Mouse (Mus musculus): ENCODE data around the gene Elovl5.

Elovl5 gene

GRCm38 (mm10) chr9:77928769-77929168 lies 11.6 kb downstream of the Elovl5 start:
- DNase-seq (ENCODE audit: low spot score in 2 of 2) = no peak

- no peak for DNase-seq (ENCODE audit: low spot score in 2 of 2)
These were observed 12.1 kb downstream of the Elovl5 start for GRCm38 (mm10) chr9:77929296-77929695.

GRCm38 (mm10) chr9:77930036-77930859 lies 13.1 kb downstream of the Elovl5 start:
- no peak for DNase-seq (ENCODE audit: low spot score in 2 of 2)

- DNase-seq (ENCODE audit: low spot score in 2 of 2) = no peak
These were observed 13.7 kb downstream of the Elovl5 start for GRCm38 (mm10) chr9:77930860-77931184.

DNA sequence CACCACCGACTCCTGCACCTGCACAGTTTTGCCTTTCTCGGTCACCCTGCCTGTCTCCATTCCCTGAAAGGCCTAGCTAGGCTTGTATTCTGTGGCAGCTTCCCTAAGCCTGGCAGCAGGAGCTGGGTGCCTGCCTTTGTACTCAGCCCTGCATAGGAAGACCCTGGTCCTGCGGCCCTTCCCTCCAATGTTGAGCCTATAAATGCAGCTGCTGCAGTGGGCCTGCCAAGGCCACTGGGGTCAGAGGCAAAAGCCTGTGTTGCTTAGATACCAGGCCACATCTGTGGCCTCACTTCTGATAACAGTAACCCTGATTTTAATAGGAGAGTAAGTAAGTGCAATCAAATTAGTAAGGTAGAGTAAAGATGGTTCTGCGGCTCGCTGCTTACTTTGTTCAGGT lies 14.6 kb downstream of the Elovl5 start:
- no peak for DNase-seq (ENCODE audit: low spot score in 2 of 2)

DNA sequence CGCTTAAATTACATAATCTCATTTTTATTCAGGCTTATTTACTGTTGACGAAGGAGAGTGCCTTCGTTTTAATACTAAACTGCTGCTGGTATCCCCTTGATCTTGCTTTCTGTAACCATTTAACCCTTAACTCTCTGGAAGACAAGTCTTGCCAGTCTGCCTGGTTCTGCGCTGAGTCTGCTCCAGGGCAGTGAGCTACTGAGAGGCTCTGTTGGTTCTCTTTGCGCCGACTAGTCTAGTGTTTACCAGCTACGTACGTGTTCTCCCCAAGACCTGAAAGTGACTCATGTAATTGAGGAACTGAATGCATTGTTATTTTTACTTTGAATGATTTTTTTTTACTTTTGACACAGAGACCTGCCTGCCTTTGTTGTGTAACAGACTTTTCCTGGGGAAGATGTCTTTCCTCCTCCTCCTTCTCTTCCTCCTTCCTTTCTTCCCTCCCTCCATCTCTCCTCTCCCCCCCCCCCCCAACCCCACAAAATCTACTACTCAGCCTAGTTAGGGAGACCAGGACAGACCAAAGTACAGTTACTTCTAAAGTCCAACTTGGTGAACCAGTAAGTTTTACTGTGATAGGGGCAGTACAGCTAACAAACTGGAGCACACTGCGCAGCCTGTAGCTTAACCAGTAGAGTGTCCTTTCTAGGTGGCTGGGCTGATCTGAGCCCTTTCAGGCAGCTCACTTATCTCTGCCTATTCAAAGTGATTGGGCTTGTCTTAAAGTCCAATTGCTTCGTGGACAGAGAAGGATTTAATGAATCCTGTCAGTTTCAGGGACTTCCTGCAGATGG lies 18.9 kb downstream of the Elovl5 start:
- no peak for DNase-seq (ENCODE audit: low spot score in 2 of 2)

GRCm38 (mm10) chr9:77937875-77938274 lies 20.7 kb downstream of the Elovl5 start:
- no peak for DNase-seq (ENCODE audit: low spot score in 2 of 2)

- DNase-seq (ENCODE audit: low spot score in 2 of 2) = no peak
These were observed 21.8 kb downstream of the Elovl5 start for GRCm38 (mm10) chr9:77938761-77939553.

- DNase-seq (ENCODE audit: low spot score in 2 of 2) = no peak
These were observed 22.4 kb downstream of the Elovl5 start for GRCm38 (mm10) chr9:77939554-77939920.

GRCm38 (mm10) chr9:77941058-77941457 lies 23.9 kb downstream of the Elovl5 start:
- DNase-seq (ENCODE audit: low spot score in 2 of 2) = no peak

- no peak for DNase-seq (ENCODE audit: low spot score in 2 of 2)
These were observed 24.7 kb downstream of the Elovl5 start for GRCm38 (mm10) chr9:77941836-77942235.

GRCm38 (mm10) chr9:77942411-77942810 lies 25.2 kb downstream of the Elovl5 start:
- no peak for DNase-seq (ENCODE audit: low spot score in 2 of 2)

GRCm38 (mm10) chr9:77943316-77943715 lies 26.2 kb downstream of the Elovl5 start:
- no peak for DNase-seq (ENCODE audit: low spot score in 2 of 2)

GRCm38 (mm10) chr9:77944195-77944594 lies 27.0 kb downstream of the Elovl5 start:
- DNase-seq (ENCODE audit: low spot score in 2 of 2) = no peak

DNA sequence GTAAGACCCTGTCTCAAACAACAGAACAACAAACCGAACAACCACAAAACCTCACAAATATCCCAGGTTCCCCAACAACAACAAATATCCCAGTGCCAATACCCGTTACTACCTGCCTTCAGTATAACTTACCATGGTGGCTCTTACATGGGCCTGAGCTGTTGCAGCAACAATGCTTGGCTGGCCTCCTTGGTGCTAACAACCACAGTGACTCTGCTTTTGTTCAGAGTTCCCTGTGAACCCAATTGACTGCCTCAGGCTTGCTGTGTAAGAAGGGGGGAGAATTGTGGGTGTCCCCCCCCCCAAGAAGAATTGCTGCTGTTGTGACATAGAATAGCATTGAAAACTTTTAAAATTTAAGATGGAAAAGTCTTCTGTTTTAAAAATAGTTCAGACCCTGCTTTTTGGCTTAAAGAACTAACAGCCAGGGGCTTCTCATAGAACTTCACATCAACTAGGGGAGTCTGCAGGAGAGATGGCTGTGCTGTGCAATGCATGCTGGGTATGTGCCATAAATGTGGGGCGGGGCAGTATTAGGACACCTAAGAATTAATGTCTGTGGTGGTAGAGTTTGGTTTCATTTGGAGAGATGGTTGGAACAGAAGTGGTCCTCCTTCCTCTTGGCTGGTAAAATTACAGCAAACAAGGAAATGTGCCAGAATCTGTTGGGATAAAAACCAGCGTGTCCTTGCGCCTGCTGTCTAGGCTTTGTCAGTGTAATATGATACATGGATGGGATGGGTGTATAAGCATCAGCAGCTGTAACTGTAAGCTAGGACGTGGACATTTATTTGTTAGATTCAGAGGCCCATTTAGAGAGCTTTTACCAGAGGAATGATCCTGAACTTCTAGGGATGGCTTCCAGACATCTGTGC lies 28.9 kb downstream of the Elovl5 start:
- DNase-seq (ENCODE audit: low spot score in 2 of 2) = no peak

- DNase-seq (ENCODE audit: low spot score in 2 of 2) = no peak
These were observed 31.1 kb downstream of the Elovl5 start for GRCm38 (mm10) chr9:77948214-77948613.

DNA sequence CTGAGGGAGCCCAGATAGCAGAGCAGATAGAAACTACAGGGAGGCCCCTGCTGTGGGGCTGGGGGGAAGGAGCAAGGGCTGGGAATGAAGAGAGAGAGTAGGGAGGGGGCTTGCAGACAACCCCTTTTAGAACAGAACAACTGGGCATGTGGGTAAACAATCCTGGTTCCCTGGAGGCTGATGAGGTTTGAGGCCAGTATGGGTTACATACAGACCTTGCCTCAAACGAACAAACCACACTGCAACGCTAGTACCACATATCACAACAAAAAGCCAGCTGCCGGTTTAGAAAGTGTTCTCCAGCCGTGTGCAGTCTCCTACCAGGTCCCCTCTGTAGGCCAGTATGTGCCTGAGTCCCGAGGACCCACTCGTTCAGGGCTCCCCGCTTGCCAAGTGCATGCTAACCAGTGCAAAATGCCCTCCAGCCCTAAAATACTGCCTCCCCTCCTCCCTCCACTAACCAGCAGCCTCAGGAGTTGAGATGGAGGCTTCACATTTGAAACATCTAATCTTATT lies 32.6 kb downstream of the Elovl5 start:
- no peak for DNase-seq (ENCODE audit: low spot score in 2 of 2)

- DNase-seq (ENCODE audit: low spot score in 2 of 2) = no peak
These were observed 33.8 kb downstream of the Elovl5 start for GRCm38 (mm10) chr9:77950841-77951475.

GRCm38 (mm10) chr9:77951971-77952370 lies 34.8 kb downstream of the Elovl5 start:
- no peak for DNase-seq (ENCODE audit: low spot score in 2 of 2)

GRCm38 (mm10) chr9:77953053-77953452 lies 35.9 kb downstream of the Elovl5 start:
- DNase-seq (ENCODE audit: low spot score in 2 of 2) = no peak

- no peak for DNase-seq (ENCODE audit: low spot score in 2 of 2)
These were observed 37.3 kb downstream of the Elovl5 start for GRCm38 (mm10) chr9:77954496-77954895.

Measured in frontal cortex, postnatal 14 days (tissue).